Mouse (Mus musculus) left cerebral cortex, adult 9 months (tissue): ENCODE results near the gene Dok5.

Source experiments
- DNase-seq, 2 experiments: peaks; one replicate each; pipeline ENCODE4 v3.0.0; 2022; ENCODE audit warnings: low spot score in 2 of 2

Dok5 gene

GRCm38 (mm10) chr2:170731632-170732561 lies at the start of gene Dok5:
Dok5 (plus strand) TSS chr2:170731807.
- peak; percentile 59 to 89 for DNase-seq

GRCm38 (mm10) chr2:170683385-170683784 lies 48.2 kb upstream of the Dok5 start:
- DNase-seq = no peak

GRCm38 (mm10) chr2:170695071-170695936 lies 36.3 kb upstream of the Dok5 start:
- DNase-seq = no peak

GRCm38 (mm10) chr2:170695937-170696510 lies 35.6 kb upstream of the Dok5 start:
- no peak for DNase-seq

GRCm38 (mm10) chr2:170700471-170700870 lies 31.1 kb upstream of the Dok5 start:
- no peak for DNase-seq

- DNase-seq = no peak
Observed at GRCm38 (mm10) chr2:170706488-170706887, 25.1 kb upstream of the Dok5 start.

- no peak for DNase-seq
Observed at GRCm38 (mm10) chr2:170707672-170708071, 23.9 kb upstream of the Dok5 start.

- no peak for DNase-seq
Observed at GRCm38 (mm10) chr2:170708901-170709300, 22.7 kb upstream of the Dok5 start.

- no peak for DNase-seq
Observed at GRCm38 (mm10) chr2:170712658-170713285, 18.8 kb upstream of the Dok5 start.

GRCm38 (mm10) chr2:170720386-170720785 lies 11.2 kb upstream of the Dok5 start:
- no peak for DNase-seq

- DNase-seq = no peak
Observed at GRCm38 (mm10) chr2:170724136-170724535, 7.5 kb upstream of the Dok5 start.

- DNase-seq = no peak
Observed at GRCm38 (mm10) chr2:170724716-170725115, 6.9 kb upstream of the Dok5 start.

GRCm38 (mm10) chr2:170725796-170726195 lies 5.8 kb upstream of the Dok5 start:
- DNase-seq = no peak

- DNase-seq = no peak
Observed at GRCm38 (mm10) chr2:170726996-170727710, 4.5 kb upstream of the Dok5 start.

- no peak for DNase-seq
Observed at GRCm38 (mm10) chr2:170728864-170729263, 2.7 kb upstream of the Dok5 start.

- no peak for DNase-seq
Observed at GRCm38 (mm10) chr2:170729661-170730060, 1.9 kb upstream of the Dok5 start.

- no peak for DNase-seq
Observed at GRCm38 (mm10) chr2:170730136-170730535, 1.5 kb upstream of the Dok5 start.

- no peak for DNase-seq
Observed at GRCm38 (mm10) chr2:170730781-170731180, 826 bp upstream of the Dok5 start.

- no peak for DNase-seq
Observed at GRCm38 (mm10) chr2:170731205-170731604, 402 bp upstream of the Dok5 start.

GRCm38 (mm10) chr2:170733671-170734070 lies 2.1 kb downstream of the Dok5 start:
- DNase-seq = no peak

- no peak for DNase-seq
Observed at GRCm38 (mm10) chr2:170734446-170734845, 2.8 kb downstream of the Dok5 start.
